Mouse (Mus musculus) heart, postnatal 0 days (tissue): ENCODE measurements around the gene Arhgef28.

ENCODE experiments used
- CTCF ChIP-seq: IDR thresholded peaks from 2 replicates; pipeline ENCODE4 v1.5.1; 2016; ENCODE audit warnings: antibody characterized with exemption, control low read depth, low read depth
- EP300 ChIP-seq: IDR thresholded peaks from 2 replicates; pipeline ENCODE4 v1.6.1; 2016; ENCODE audit warnings: antibody characterized with exemption, low read depth

DNA sequence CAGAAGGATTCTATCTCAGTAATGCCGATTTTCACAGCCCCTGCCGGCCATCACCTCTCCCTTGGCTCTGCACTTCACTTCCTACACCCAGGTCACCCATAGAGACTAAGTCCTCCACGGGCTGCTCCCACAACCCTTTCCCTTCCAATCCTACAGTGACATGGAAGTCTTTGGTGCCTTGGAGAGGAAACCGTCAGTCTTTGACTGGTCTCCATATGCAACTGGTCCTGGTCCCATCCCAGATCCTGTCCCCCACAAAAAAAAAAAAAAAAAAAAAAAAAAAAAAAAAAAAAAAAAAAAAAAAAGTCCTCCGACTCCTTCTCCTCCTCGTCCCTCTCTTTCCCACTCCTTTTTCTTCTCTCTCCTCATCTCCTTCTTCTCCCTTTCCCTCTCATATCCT lies 74.0 kb downstream of the Arhgef28 start:
- TF ChIP-seq CTCF (no peak), EP300 (no peak)
